Mouse (Mus musculus) WW6 (cell line): ENCODE measurements around the gene Prl6a1.

Source experiments
- DNase-seq: peaks from one replicate; pipeline ENCODE4 v3.0.0-alpha.2; 2013; ENCODE audit warnings: low read depth, low spot score

Gene Prl6a1

DNA sequence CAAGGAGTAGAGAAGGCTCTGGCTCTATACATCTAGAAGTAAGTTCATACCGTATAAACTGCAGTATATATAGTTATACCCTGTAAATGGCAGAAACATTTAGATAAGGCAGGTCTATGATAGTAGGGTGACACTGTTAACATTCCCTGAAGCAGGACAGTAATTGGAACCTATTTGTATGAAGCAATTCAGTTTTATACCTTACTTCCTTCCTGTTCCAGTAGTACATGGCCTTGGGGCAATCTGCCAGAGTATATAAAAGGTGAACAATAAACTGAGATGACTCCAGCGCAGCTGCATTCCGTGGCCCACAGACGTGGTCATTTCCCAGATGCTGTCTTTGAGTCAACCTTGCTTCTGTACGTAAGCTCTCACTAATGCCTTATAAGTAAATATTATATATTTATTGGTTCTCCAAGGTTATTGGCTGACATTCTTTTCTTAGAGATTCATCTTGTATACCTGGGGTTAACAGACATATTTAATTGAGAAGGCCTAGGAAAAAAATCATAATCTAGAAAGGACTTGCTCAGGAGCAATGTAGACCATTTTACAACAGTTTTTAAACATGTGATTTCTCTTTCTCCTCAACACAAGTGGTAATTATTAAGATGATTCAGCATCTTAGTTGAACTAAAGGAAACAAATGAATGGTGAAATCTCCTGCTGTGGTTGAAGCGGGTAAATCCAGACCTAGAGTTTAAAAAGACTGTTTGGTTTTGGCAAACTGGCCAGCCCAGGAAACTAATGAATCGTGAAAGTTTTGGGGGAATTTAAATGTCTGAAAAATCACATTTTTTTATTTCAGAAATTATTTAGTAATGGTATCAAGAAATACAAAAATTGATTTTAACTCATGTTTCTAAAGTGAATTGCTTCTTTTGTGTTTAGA lies at the start of gene Prl6a1:
Prl6a1 (plus strand) TSS at position 294 of the 892 bp plus-strand sequence.
- no peak for DNase-seq

DNA sequence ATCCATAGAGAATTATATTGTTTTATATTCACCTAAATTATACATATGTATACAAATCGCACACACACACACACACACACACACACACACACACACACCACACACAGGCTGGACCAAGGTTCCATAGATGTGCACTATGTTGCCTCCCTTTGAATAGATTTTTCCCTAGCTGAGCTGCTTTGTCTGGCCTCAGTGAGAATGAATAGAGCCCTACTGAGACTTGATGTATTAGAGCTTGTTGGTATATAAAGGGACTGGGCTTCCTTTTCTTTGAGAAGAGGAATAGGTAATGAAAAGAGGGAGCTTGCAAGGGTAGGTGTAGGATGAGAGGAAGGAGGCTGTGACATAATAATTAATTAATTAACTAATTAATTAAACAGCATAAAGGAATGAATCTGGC lies 22.6 kb downstream of the Prl6a1 start:
- DNase-seq, result no peak

DNA sequence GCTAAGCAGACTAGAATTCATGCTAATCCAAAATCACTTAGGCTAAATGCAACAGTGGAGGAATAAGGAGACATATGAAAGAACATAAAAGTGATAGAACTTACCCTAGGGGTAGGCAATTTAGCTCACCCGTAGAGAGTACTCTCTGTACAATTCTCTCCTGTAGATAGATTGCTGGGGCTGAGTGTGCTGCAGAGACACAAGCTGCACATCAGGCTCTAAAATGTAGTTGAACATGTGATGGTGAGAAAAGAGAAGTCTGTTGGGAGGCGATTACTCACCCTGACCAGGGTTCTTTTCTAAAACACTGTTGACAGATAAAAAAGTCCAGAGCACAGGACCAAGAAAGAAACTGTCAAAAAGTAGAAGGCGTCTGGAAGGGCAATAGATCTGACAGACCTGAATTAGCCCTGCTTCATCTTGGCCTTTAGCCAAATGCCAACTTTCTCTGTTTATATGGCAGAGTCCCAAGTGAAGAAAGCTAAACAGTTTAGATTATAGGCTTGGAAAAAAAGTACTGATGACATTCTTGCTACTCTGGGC lies 30.4 kb downstream of the Prl6a1 start:
- no peak for DNase-seq

DNA sequence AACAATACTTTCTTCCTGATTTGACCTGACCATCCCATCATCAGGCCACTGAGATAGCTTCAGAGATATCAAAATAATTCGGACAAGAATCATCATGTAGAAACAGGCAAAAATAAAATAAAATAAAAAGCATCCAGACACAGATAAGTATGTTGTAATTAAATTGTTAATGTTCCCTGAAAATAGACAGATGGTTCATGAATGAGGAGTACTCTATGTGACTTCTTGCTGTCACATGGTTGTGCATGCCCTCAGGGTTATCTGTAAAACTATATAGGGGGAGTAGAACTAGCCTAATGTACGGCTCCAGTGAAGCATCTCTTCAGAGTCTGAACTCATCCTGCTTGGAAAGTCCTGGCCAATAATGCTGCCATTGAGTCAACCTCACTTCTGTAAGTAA lies 32.9 kb downstream of the Prl6a1 start, which contains the start of gene Prl8a2:
Prl8a2 (plus strand) TSS at position 301 of the 400 bp plus-strand sequence.
- DNase-seq, result no peak
